Mouse (Mus musculus): ENCODE results near the gene Aup1.

The Aup1 gene

DNA sequence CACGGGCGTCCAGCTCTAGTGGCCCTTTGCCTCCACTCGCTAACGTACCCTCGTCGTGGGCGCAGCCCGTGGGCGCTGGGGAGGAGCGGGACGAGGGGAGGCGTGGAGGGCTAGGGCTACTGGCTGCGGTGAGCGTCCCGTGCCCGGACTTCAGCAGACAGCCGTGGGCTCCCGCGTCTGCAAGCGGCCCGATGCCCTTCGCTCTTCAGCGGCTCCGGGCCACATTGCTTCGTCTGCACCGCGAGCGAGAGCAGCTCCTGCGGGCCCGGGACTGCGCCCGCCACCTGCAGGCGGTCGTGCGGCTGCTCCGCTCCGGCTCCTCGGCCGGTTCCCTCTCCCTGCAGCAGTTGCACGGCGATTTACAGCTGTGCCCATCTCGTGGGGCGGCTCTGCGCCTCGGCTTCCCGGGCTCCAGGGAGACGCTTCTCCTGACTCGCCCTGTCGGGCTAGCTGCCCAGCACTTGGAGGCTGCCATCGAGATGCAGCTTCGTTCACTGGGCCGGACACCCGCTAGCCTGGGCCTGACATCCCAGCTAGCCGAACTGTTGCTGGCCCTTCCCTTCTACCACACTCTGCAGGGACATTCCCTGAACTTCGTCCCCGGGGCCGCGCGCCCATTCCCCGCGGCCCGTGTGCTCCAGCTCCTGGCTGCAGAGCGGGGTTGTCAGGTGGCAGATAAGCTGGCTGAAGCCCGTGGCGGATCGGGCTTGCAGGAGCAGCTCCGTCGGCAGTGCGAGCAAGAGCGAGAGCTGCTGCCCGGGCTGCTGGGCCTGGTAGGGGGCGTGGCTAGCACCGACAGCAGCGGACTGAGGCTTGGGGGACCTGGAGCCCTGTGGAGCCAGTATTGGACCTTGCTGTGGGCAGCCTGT, 47.6 kb downstream of the Aup1 start:
- intact Hi-C loops (cut with DNase I) = loop anchor here (2.0 kb wide), 1 partner anchor 105 kb away; no protein-coding TSS in a partner anchor

GRCm38 (mm10) chr6:83103130-83103650, 48.9 kb downstream of the Aup1 start:
- intact Hi-C loops (cut with DNase I) = no loop called here

DNA sequence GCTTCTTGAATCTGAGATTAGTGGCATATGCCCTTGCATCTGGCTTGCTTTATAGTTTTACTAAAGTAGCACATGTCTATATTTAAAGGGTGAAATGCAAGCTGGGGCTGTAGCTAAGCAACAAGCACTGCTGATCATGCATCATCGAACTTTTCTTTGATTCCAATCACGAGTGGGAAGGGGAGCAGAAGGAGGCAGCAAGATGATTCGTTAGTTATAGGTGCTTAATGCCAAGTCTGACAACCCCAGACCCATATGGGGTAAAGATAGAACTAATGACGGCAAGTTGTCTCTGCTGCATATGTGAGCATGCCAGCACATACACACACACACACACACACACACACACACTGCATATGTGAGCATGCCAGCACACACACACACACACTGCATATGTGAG, 49.8 kb downstream of the Aup1 start:
- intact Hi-C loops (cut with DNase I) = no loop called here

Small RNA genes within 50 kb of the gene (microRNA-seq; reads per million reads assigned to microRNA genes)
- 0 reads per million in 2 experiments for gene Mir3470a
- gene Mir7040 = 0.37 to 0.46 reads per million in 2 experiments
